Mouse (Mus musculus) ES-E14 (cell line): ENCODE results near the gene Ehbp1l1. TPM values are rescaled to one million over a fixed set of nuclear protein-coding genes. Genes with fewer than 3 reads are reported as not detected.
A peak's percentile ranks its signal among the peaks of the same experiment; 100 is the strongest.

Experiments
- DNase-seq: peaks from one replicate; pipeline ENCODE4 v3.0.0-alpha.2; 2013; ENCODE audit warnings: low read depth, low spot score
- H3K27ac ChIP-seq: 2 replicates; pipeline ENCODE4 v1.5.1; 2012; ENCODE audit warnings: low read depth, mild to moderate bottlenecking, low read length, moderate library complexity, mixed read lengths; ENCODE audit not compliant: poor library complexity, insufficient read depth, severe bottlenecking
- H3K36me3 ChIP-seq: 2 replicates; pipeline ENCODE4 v1.6.1; 2012; ENCODE audit warnings: mild to moderate bottlenecking, low read length, moderate library complexity, mixed read lengths; ENCODE audit not compliant: control insufficient read depth, poor library complexity, insufficient read depth, severe bottlenecking
- H3K4me1 ChIP-seq, 2 experiments: fragments of 150-350 bp in 1 of 2; sonication (generic) in 1 of 2; 2 replicates each; pipeline ENCODE4 v1.6.1; 2012; ENCODE audit warnings: low read length in 2 of 2, mild to moderate bottlenecking in 1 of 2, mixed read lengths in 1 of 2; ENCODE audit not compliant: control insufficient read depth in 2 of 2, insufficient read depth in 2 of 2, poor library complexity in 1 of 2
- H3K4me3 ChIP-seq, 2 experiments: fragments of 150-350 bp in 1 of 2; sonication (generic) in 1 of 2; 2 replicates each; pipeline ENCODE4 v1.5.1; 2012; ENCODE audit warnings: low read length in 2 of 2, low read depth in 1 of 2, mild to moderate bottlenecking in 1 of 2, mixed read lengths in 1 of 2; ENCODE audit not compliant: insufficient read depth in 1 of 2, poor library complexity in 1 of 2, severe bottlenecking in 1 of 2
- H3K9ac ChIP-seq: 2 replicates; pipeline ENCODE4 v1.6.1; 2012; ENCODE audit warnings: low read depth, mild to moderate bottlenecking, low read length, mixed read lengths; ENCODE audit not compliant: poor library complexity, insufficient read depth, severe bottlenecking
- H3K9me3 ChIP-seq: fragments of 150-350 bp; sonication (generic); 2 replicates; pipeline ENCODE4 v1.6.1; 2012; ENCODE audit warnings: low read depth, mild to moderate bottlenecking, low read length; ENCODE audit not compliant: control insufficient read depth, insufficient read depth
- CHD2 ChIP-seq: IDR thresholded peaks from 2 replicates; pipeline ENCODE4 v1.6.1; 2014; ENCODE audit warnings: mild to moderate bottlenecking, low read depth, low read length, inconsistent platforms
- HCFC1 ChIP-seq: IDR thresholded peaks from 2 replicates; pipeline ENCODE4 v1.6.1; 2012; ENCODE audit warnings: low read length, inconsistent platforms, borderline replicate concordance; ENCODE audit not compliant: insufficient read depth
- MAFK ChIP-seq: IDR thresholded peaks from 2 replicates; pipeline ENCODE4 v1.6.1; 2014; ENCODE audit warnings: mild to moderate bottlenecking, low read depth, low read length, inconsistent platforms; ENCODE audit not compliant: insufficient read depth
- ZC3H11A ChIP-seq: IDR thresholded peaks from 2 replicates; pipeline ENCODE4 v1.6.1; 2012; ENCODE audit warnings: low read depth, mild to moderate bottlenecking, inconsistent platforms, low read length, borderline replicate concordance
- ZNF384 ChIP-seq: IDR thresholded peaks from 2 replicates; pipeline ENCODE4 v1.6.1; 2012; ENCODE audit warnings: low read depth, low read length, inconsistent platforms
- in situ Hi-C, 2 experiments: fragments of 600-800 bp; cut with MboI; formaldehyde crosslinking; loops; one replicate each; pipeline ENCODE4 v1.15.1; 2025; ENCODE audit warnings: low sequenced_read_pairs in 2 of 2, inconsistent platforms in 1 of 2; ENCODE audit not compliant: unreplicated experiment in 2 of 2
- total RNA-seq: library from RNA; depleted of rRNA; stranded (reverse); fragments of 300-350 nt; gene quantifications from 2 replicates; pipeline ENCODE4 v1.2.3, GENCODE M21; 2012

The Ehbp1l1 gene
- total RNA-seq, 1 experiment: 16.4 TPM

DNA sequence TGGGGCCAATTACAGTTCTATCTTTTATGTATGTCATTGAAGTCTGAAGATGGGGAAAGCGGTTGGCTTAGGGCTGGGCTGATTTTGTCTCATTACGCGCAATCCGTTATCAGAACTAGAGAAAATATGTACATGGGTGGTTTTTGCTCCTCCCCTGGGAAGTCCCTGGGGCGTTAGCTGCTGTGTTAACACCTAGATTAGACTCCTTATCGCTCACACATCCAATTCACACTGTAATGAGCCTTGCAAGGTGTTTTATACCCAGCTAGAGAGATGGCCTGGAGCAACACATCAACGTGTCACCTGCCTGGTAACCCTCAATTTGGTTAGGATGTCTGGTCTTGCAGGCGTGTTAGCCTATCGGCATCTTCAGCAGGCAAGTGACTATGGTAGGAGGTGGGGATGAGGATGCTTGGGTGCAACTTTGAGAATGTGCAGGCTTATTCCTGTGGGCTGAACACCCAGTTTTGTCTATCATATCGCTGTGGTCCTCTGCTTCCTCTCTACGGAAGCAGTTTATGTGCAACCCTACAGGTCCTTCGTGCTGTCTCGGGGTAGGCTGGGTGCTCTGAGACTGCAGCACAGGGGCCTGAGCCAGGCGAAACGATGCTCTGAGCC is 953 bp upstream of the Ehbp1l1 start:
- H3K36me3 ChIP-seq: peaks cover 8% of the 10 kb centered on the region
- H3K4me1 ChIP-seq: peaks cover 2 to 32% of the 10 kb centered on the region in 2 experiments; a peak in 2 of 4 replicates
- no peak overlapping the region for H3K9ac ChIP-seq
- in situ Hi-C loops: no loop called here
- no peaks in the 10 kb centered on the region for H3K9me3 ChIP-seq
- no peak overlapping the region; a peak in 1 of 4 replicates for H3K4me3 ChIP-seq
- TF ChIP-seq MAFK (no peak), ZNF384 (no peak), ZC3H11A (no peak), CHD2 (no peak), HCFC1 (no peak)
- H3K27ac ChIP-seq: no peak overlapping the region
- DNase-seq: no peak

GRCm38 (mm10) chr19:5725029-5725707 is 949 bp downstream of the Ehbp1l1 start:
- Histone ChIP-seq H3K27ac (no peak overlapping the region), H3K9ac (peak overlapping the region; percentile 7; the same call in 1 of the 2 replicates), H3K4me3 (peak overlapping the region; percentile 61 to 62; a peak in 2 of 4 replicates), H3K36me3 (peaks cover 8% of the 10 kb centered on the region), H3K4me1 (peaks cover 2 to 28% of the 10 kb centered on the region in 2 experiments; a peak in 2 of 4 replicates), H3K9me3 (no peaks in the 10 kb centered on the region)
- TF ChIP-seq HCFC1 (no peak), MAFK (no peak), ZNF384 (no peak), CHD2 (no peak), ZC3H11A (no peak)
- in situ Hi-C loops: no loop called here
- no peak for DNase-seq

DNA sequence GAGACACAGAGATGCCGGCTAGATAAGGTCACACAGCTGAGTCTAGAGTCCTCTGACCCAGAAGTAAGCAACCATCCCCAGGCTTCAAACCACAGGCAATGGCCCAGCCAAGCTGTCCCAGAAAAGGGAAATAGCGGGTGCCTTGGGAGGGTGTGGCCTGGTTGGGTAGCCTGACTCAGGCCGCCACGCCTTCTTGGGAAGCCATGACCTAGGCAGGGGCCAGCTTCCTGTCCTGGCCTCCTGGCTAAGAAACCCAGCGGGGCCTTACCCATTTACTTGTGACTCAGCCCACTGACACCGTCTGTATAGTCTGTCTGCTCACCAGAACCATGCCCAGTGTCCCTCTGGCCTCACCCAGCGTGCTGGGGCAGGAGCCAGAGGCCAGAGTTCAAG is 1.6 kb downstream of the Ehbp1l1 start:
- H3K27ac ChIP-seq: no peak overlapping the region
- in situ Hi-C loops: no loop called here

GRCm38 (mm10) chr19:5723934-5724548 is 2.1 kb downstream of the Ehbp1l1 start:
- TF ChIP-seq HCFC1 (no peak), MAFK (no peak), CHD2 (no peak), ZNF384 (no peak), ZC3H11A (no peak)
- H3K9ac ChIP-seq: no peak overlapping the region
- no peaks in the 10 kb centered on the region for H3K9me3 ChIP-seq
- in situ Hi-C loops: no loop called here
- H3K36me3 ChIP-seq: peaks cover 3% of the 10 kb centered on the region; the same call in 1 of the 2 replicates
- H3K4me1 ChIP-seq: peaks cover 2 to 25% of the 10 kb centered on the region in 2 experiments; a peak in 2 of 4 replicates
- DNase-seq: no peak
- H3K27ac ChIP-seq: no peak overlapping the region
- H3K4me3 ChIP-seq: no peak overlapping the region

More for the DNA sequence above, 1.6 kb downstream of the Ehbp1l1 start:
- Histone ChIP-seq H3K4me3 (no peak overlapping the region), H3K9ac (no peak overlapping the region), H3K36me3 (peaks cover 3% of the 10 kb centered on the region; the same call in 1 of the 2 replicates), H3K9me3 (no peaks in the 10 kb centered on the region), H3K4me1 (peaks cover 2 to 25% of the 10 kb centered on the region in 2 experiments; a peak in 2 of 4 replicates)
- no peak for DNase-seq
- TF ChIP-seq ZC3H11A (no peak), MAFK (no peak), CHD2 (no peak), ZNF384 (no peak), HCFC1 (no peak)
